Mouse (Mus musculus) embryonic fibroblast, embryonic 13.5 days (primary cell): ENCODE measurements around the gene Slc38a4.

ENCODE experiments used
- CTCF ChIP-seq: IDR thresholded peaks from 2 replicates; pipeline ENCODE4 v1.5.1; 2011; ENCODE audit warnings: mild to moderate bottlenecking, control low read depth, low read length, moderate library complexity, borderline replicate concordance; ENCODE audit not compliant: insufficient read depth
- POLR2A ChIP-seq: IDR thresholded peaks from 2 replicates; pipeline ENCODE4 v1.6.1; 2011; ENCODE audit warnings: low read depth, mild to moderate bottlenecking, control low read depth, low read length, moderate library complexity

DNA sequence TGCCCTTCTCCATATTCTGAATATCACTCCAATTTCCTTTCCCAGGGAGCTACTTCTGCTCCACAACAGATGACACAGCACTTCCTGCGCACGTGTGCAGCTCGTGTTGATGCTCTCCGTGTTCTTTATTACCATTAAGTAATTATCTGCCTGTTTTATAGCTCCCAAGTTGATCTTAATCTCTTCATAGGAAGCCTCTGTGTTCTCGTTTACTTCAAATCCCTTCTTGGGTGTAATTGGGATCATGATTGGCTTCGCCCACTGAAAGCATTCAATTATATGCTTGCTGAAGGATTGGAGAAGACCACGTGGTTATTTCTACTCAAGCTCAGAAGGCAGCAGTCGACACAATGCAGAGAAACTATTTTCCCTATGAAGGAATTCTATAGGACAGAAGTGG, 70.1 kb downstream of the Slc38a4 start:
- TF ChIP-seq POLR2A (no peak), CTCF (no peak)
